Mouse (Mus musculus): Measurements from ENCODE around the gene 9430015G10Rik. TPM values are rescaled to one million over a fixed set of nuclear protein-coding genes. Genes with fewer than 3 reads are reported as not detected.

Gene 9430015G10Rik
- polyA plus RNA-seq, 1 experiment from 2014 or later, result 16.2 TPM

DNA sequence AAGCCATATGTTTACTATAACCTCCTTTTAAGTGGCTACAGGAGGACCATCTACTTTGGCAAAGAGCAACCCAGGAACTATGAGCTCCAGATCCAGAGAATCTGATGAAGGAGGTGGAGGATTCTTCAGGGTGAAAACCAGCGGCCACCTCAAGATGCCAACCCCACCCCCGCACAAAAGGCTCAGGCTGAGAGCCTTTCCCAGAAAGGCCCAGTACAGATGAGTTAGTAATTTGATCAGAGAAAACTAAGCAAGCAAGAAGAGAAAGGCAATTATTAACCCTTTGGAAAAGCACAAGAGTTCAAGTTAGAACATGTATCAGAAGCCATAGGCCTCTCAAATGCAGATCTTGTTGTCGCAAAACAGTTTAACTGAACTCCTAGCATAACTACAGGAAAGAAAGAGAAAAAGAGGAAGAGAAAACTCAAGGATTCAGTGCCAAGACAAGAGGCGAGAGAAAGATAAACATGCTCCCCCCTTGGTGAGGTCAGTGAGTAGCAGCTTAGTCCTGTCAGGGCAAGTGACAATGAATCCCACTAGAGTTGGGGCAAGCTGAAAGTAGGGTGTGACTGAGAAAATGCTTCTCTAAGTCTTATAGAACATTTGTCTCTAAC, 27.1 kb upstream of the 9430015G10Rik start:
- Histone ChIP-seq H3K9me3 (no peaks in the 10 kb centered on the region), H3K27ac (replicated peaks) (peak overlapping the region; percentile 5), H3K4me2 (no peak overlapping the region)

DNA sequence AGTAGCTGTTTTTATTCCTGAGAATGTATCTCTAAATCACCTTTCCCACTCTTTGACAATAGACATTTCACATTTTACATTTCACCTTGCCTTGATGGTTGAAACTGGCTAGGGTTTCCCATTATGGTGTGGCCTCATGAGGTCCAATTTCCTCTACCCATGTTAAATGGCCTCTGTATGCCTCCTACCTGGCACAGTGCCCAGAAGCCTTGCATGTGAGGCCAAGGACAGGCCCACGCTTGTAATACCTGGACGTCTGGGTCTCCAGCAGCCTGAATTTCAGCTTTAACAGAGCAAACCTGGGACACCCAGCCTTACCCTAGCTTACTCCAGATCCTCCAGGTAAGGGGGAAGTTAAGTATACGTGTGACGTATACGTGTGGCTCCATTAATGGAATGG, 26.4 kb upstream of the 9430015G10Rik start:
- ATAC-seq (ENCODE audit: extremely low read depth, insufficient number of reproducible peaks, low FRiP score, low TSS enrichment), result no peak
- Histone ChIP-seq H3K4me1 (peaks cover 24% of the 10 kb centered on the region), H3K9ac (no peak overlapping the region), H3K27me3 (replicated peaks) (peaks cover under 1% of the 10 kb centered on the region; the same call in 1 of the 2 replicates), H3K27ac (replicated peaks) (peak overlapping the region; percentile 51; the same call in 1 of the 2 replicates), H3K4me2 (no peak overlapping the region), H3K4me3 (no peak overlapping the region), H3K9me3 (no peaks in the 10 kb centered on the region), H3K36me3 (no peaks in the 10 kb centered on the region)
- 59% methylated on average over 5 of the region's 5 CpGs for WGBS

More for the DNA sequence above, 27.1 kb upstream of the 9430015G10Rik start:
- 58% methylated on average over 4 of the region's 4 CpGs for WGBS
- Histone ChIP-seq H3K36me3 (no peaks in the 10 kb centered on the region), H3K4me3 (no peak overlapping the region), H3K9ac (no peak overlapping the region), H3K4me1 (peaks cover 30% of the 10 kb centered on the region), H3K27me3 (replicated peaks) (peaks cover 7% of the 10 kb centered on the region)
- no peak for ATAC-seq (ENCODE audit: extremely low read depth, insufficient number of reproducible peaks, low FRiP score, low TSS enrichment)

DNA sequence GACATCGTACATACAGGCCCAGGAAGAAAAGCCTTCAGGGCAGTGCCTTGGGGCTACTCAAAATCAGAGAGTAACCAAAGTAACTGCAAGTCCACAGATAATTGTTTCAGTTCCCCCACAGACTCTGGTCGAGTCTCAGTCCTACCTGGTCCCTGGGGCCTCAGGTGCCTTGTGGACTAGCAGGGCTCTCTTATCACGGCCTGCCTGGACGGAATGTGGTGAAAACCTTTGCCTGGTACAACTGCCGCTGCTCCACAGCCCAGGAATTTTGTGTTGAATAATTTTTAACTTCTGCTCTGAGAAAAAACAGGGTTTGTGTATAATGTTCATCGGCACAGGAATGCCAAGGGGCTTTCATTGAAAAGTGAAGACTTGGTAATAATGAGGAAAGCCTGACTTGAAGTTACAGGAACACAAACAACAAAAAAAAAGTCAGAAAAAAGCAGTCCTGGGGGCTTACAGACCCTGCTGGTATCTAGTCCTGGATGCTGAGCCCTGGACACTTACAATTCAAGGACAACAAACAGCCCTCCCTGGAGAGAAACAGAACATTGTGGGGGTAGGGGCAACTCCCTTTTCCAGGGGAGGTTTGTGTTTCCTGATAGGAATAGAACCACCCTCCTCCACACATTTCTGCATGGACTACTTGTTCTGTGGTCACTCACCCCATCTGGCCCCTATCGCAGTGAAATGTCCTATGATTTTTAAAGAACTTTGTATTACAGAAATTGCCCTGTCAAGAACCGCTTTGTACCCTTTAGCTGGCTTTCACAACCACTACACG, 25.5 kb upstream of the 9430015G10Rik start:
- Histone ChIP-seq H3K27ac (replicated peaks) (peak overlapping the region; percentile 51), H3K27me3 (replicated peaks) (no peaks in the 10 kb centered on the region; the same call in 1 of the 2 replicates), H3K4me1 (peaks cover 24% of the 10 kb centered on the region), H3K4me2 (no peak overlapping the region), H3K4me3 (no peak overlapping the region), H3K9ac (peak overlapping the region; percentile 4; the same call in 1 of the 2 replicates), H3K9me3 (no peaks in the 10 kb centered on the region), H3K36me3 (no peaks in the 10 kb centered on the region)
- WGBS, result 55% methylated on average over 9 of the region's 9 CpGs
- no peak for ATAC-seq (ENCODE audit: extremely low read depth, insufficient number of reproducible peaks, low FRiP score, low TSS enrichment)

DNA sequence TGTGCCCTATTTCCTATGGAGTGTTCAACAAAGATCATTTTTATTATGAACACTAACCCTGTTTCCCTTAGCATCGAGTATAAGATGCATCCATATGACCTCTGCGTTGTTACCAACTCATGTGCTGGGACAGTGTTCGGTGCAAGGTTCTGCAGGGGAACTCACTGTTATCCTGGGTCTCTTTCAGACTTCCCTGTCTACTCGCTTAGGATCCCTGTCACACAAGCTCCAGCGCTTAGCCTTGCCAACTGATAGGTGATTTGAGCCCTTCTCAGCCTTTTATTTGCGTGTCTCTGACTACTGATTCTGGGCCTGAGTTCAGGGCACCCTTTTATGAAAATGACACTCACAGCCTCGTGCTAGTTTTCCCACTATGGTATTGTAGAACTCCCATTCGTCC, 24.5 kb upstream of the 9430015G10Rik start:
- Histone ChIP-seq H3K9ac (no peak overlapping the region), H3K4me2 (no peak overlapping the region), H3K9me3 (no peaks in the 10 kb centered on the region), H3K4me3 (no peak overlapping the region), H3K27me3 (replicated peaks) (no peaks in the 10 kb centered on the region; the same call in 1 of the 2 replicates), H3K27ac (replicated peaks) (0 out of 2 replicates have a peak overlapping the region, but pooled peaks have one; percentile 51), H3K4me1 (peaks cover 24% of the 10 kb centered on the region), H3K36me3 (no peaks in the 10 kb centered on the region)
- ATAC-seq (ENCODE audit: extremely low read depth, insufficient number of reproducible peaks, low FRiP score, low TSS enrichment), result no peak
- WGBS, result 72% methylated on average over 8 of the region's 8 CpGs

DNA sequence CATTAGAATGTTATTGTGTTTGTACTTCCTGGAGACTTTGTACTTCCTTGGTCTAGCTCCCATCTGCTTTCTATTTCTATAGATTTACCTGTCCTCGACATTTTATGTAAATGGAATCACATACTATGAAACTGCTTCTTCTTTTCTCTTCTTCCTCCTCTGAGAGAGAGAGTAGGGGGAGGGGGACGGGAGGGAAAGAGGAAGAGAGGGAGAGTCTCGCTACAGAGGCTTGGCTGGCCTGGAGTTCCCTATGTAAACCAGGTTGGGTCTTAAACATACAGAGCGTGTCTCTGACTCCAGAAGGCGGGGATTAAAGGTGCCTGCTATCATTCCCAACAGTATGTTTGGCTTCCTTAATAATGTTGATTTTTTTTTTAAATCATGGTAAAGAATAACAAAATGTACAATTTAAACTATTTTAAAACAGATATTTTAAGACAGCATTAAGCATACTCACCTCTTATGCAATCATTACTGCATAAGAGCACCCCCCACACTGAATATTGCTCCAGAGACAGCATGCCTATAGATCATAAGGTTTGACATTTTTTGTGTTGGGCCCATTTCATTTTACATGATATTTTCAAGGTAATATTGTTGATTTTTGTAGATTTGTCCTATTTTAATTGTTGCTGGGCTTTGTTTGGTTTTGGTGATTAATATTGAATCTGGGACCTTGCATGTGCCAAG, 22.2 kb upstream of the 9430015G10Rik start:
- Histone ChIP-seq H3K4me1 (peaks cover 23% of the 10 kb centered on the region), H3K9me3 (no peaks in the 10 kb centered on the region), H3K4me3 (no peak overlapping the region), H3K4me2 (no peak overlapping the region), H3K36me3 (no peaks in the 10 kb centered on the region), H3K9ac (no peak overlapping the region), H3K27ac (replicated peaks) (no peak overlapping the region), H3K27me3 (replicated peaks) (no peaks in the 10 kb centered on the region; the same call in 1 of the 2 replicates)
- no peak for ATAC-seq (ENCODE audit: extremely low read depth, insufficient number of reproducible peaks, low FRiP score, low TSS enrichment)
- 30% methylated on average over 5 of the region's 5 CpGs for WGBS

DNA sequence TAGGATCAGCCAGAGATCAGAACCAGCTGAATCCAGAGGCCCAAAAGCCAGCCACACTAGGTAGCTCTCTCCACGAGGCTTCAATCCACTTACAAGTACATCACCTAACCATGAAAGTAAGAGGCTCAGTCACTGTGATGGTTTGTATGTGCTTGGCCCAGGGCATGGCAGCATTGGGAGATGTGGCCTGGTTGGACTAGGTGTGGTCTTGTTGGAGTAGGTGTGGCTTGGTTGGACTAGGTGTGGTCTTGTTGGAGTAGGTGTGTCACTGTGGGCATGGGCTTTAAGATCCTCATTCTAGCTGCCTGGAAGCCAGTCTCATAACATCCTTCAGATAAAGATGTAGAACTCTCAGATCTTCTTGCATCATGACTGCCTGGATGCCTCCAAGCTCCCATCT, 18.5 kb upstream of the 9430015G10Rik start:
- no peaks in the 10 kb centered on the region for H3K4me1 ChIP-seq
- H3K9me3 ChIP-seq, result no peaks in the 10 kb centered on the region
- no peaks in the 10 kb centered on the region for H3K36me3 ChIP-seq
- no peak overlapping the region for H3K4me2 ChIP-seq
- H3K9ac ChIP-seq, result no peak overlapping the region
- no peak for ATAC-seq (ENCODE audit: extremely low read depth, insufficient number of reproducible peaks, low FRiP score, low TSS enrichment)
- no peak overlapping the region for H3K27ac ChIP-seq (replicated peaks)
- H3K27me3 ChIP-seq (replicated peaks), result no peaks in the 10 kb centered on the region; the same call in 1 of the 2 replicates
- no peak overlapping the region for H3K4me3 ChIP-seq
- WGBS, result 56% methylated on average over 1 of the region's 1 CpGs

DNA sequence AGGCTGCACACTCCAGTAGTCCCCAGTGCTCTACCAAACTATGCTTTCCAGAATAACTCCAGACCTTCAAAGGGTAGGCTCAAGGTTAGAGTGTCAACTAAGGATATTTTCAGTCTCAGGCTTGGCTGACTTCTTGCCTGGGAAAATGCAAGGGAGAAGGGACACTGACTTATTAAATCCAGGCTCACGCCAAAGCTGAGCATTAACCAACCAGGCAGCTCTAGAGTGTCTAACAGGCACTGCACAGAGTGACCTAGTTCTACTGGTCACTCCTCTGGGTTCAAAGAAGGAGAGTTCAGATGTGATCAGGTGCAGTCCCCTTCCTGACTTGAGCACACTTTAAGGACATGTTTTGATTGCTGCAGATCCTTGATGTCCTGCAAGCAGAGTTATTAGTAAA, 17.0 kb upstream of the 9430015G10Rik start:
- WGBS, result 76% methylated on average over 1 of the region's 1 CpGs
- no peaks in the 10 kb centered on the region; the same call in 1 of the 2 replicates for H3K27me3 ChIP-seq (replicated peaks)
- no peak overlapping the region for H3K4me2 ChIP-seq
- H3K4me3 ChIP-seq, result no peak overlapping the region
- no peak overlapping the region for H3K9ac ChIP-seq
- H3K4me1 ChIP-seq, result peaks cover 10% of the 10 kb centered on the region
- H3K36me3 ChIP-seq, result no peaks in the 10 kb centered on the region
- H3K9me3 ChIP-seq, result no peaks in the 10 kb centered on the region
- H3K27ac ChIP-seq (replicated peaks), result no peak overlapping the region
- no peak for ATAC-seq (ENCODE audit: extremely low read depth, insufficient number of reproducible peaks, low FRiP score, low TSS enrichment)

DNA sequence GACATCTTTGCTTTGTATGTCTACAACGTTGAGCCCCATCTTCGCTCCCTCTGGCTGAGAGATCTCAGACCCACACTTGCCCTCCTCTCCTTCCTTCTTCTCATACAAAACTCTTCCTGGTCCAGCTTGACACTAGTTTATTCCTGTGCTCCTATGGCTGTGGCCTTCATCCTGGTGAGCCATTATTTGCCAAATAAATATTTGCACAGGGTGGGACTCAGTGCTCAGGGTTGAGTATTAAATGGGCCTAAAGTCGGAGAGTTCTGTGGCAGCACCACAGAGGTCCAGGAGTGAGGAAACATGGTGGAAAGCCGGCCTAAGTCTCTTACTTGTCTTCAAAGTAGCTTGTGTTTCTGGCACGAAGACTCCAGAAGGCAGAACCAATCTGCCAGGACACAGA, 16.0 kb upstream of the 9430015G10Rik start:
- Histone ChIP-seq H3K4me1 (peaks cover 15% of the 10 kb centered on the region), H3K27me3 (replicated peaks) (peaks cover 4% of the 10 kb centered on the region; the same call in 1 of the 2 replicates), H3K27ac (replicated peaks) (no peak overlapping the region), H3K4me2 (no peak overlapping the region), H3K9me3 (no peaks in the 10 kb centered on the region), H3K4me3 (no peak overlapping the region), H3K9ac (no peak overlapping the region), H3K36me3 (no peaks in the 10 kb centered on the region)
- WGBS, result 80% methylated on average over 5 of the region's 5 CpGs
- ATAC-seq (ENCODE audit: extremely low read depth, insufficient number of reproducible peaks, low FRiP score, low TSS enrichment), result no peak

DNA sequence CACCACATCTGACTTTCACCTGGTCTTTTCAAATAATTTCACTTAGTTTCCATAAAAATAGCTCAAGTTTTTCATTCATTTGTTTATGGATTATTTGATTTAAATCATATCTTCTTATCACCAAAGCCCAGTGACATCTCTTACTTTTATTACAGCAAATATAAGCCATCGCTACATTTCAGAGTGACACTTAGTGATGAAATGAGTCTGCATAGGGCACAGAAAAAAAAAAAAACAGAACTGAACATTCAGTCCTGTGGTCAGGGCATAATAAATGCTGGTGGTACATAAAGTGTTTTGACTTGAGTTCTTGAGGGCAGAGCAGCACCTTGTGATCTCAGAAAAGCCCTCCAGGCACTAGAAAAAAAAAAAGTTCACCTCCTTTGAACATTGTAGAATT, 13.6 kb upstream of the 9430015G10Rik start:
- WGBS, result 85% methylated on average over 1 of the region's 1 CpGs
- H3K27ac ChIP-seq (replicated peaks), result no peak overlapping the region
- ATAC-seq (ENCODE audit: extremely low read depth, insufficient number of reproducible peaks, low FRiP score, low TSS enrichment), result no peak
- 0 out of 2 replicates have a peak, but pooled peaks cover 8% of the 10 kb centered on the region for H3K27me3 ChIP-seq (replicated peaks)
- no peaks in the 10 kb centered on the region for H3K36me3 ChIP-seq
- H3K4me2 ChIP-seq, result no peak overlapping the region
- no peaks in the 10 kb centered on the region for H3K9me3 ChIP-seq
- H3K9ac ChIP-seq, result no peak overlapping the region
- H3K4me3 ChIP-seq, result no peak overlapping the region
- peaks cover 15% of the 10 kb centered on the region for H3K4me1 ChIP-seq

DNA sequence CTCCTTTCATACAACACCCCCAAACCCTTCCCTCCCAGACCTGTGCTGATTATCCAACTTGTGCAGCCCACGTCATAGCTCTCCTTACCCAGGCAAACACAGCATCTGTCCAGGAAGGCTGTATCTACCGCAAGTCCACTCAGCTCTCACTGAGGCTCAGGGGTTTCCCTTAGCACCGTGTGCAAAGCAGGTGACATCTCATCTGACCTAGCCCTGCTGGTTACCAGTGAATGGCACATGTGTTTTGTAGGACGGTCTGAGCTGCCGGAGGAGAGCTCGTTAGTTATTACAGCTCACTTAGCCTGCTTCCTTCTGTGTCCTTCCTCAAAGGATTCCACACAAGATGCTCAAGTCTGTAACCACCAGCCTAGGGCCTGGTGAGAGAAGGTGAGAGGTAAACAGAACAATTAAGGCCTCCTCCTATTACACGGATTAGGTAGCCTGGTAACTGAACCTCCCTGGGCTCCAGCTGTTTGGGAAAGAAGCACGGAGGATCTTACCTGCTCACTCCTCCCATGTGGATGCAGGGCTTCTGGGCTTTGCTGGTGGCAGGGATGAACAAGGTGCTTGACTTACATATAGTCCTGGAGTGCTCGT, 11.9 kb upstream of the 9430015G10Rik start:
- Histone ChIP-seq H3K4me1 (peaks cover 15% of the 10 kb centered on the region), H3K4me3 (no peak overlapping the region), H3K36me3 (no peaks in the 10 kb centered on the region), H3K9ac (no peak overlapping the region), H3K9me3 (no peaks in the 10 kb centered on the region), H3K27me3 (replicated peaks) (0 out of 2 replicates have a peak, but pooled peaks cover 8% of the 10 kb centered on the region), H3K27ac (replicated peaks) (no peak overlapping the region), H3K4me2 (no peak overlapping the region)
- WGBS, result 51% methylated on average over 9 of the region's 9 CpGs
- no peak for ATAC-seq (ENCODE audit: extremely low read depth, insufficient number of reproducible peaks, low FRiP score, low TSS enrichment)

DNA sequence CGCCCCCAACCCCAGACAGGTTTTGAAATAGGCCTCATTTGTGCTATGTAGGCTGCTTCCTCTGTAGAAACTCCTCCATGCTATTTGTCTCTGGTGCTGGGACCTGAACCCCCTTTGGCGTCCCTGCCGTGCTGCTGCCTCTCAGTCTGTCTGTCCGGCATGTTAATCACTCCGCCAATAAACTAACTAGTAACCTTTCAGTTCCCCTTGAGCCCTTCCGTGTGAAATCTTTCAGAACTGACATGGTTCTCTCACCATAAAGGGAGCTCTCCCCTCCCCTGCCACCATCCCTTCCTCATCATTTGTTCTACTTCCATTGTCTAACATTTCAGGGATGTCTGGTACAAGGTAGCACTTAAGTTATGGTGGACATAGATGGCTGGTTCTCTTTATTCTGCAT, 10.4 kb upstream of the 9430015G10Rik start:
- no peak overlapping the region for H3K9ac ChIP-seq
- H3K4me1 ChIP-seq, result peaks cover 20% of the 10 kb centered on the region
- H3K27ac ChIP-seq (replicated peaks), result no peak overlapping the region
- 63% methylated on average over 6 of the region's 6 CpGs for WGBS
- H3K4me3 ChIP-seq, result no peak overlapping the region
- 0 out of 2 replicates have a peak, but pooled peaks cover 8% of the 10 kb centered on the region for H3K27me3 ChIP-seq (replicated peaks)
- H3K4me2 ChIP-seq, result no peak overlapping the region
- no peaks in the 10 kb centered on the region for H3K9me3 ChIP-seq
- ATAC-seq (ENCODE audit: extremely low read depth, insufficient number of reproducible peaks, low FRiP score, low TSS enrichment), result no peak
- no peaks in the 10 kb centered on the region for H3K36me3 ChIP-seq

Measured in heart, embryonic 13.5 days (tissue).